Mouse (Mus musculus): ENCODE measurements around the gene Itln1. TPM values are rescaled to one million over a fixed set of nuclear protein-coding genes. Genes with fewer than 3 reads are reported as not detected.

The Itln1 gene
- polyA plus RNA-seq (2015; fragmentation: Nextera tagmentation; extraction: Ambion mirVana), result not detected in 2 replicates

GRCm38 (mm10) chr1:171535194-171535593, at the start of gene Itln1:
TSS of gene Itln1 (minus strand) at chr1:171535294.
- ATAC-seq (replicated peaks; ENCODE audit: insufficient number of reproducible peaks, insufficient read depth, low FRiP score, low read depth), result no peak
- H3K36me3 ChIP-seq, result no peaks in the 10 kb centered on the region
- H3K27ac ChIP-seq, result no peak within 1 kb of the TSS
- H3K9me3 ChIP-seq (replicated peaks), result no peaks in the 10 kb centered on the region
- H3K4me3 ChIP-seq, result no peak within 1 kb of the TSS
- H3K4me1 ChIP-seq (replicated peaks), result no peaks in the 10 kb centered on the region
- no peaks in the 10 kb centered on the region for H3K27me3 ChIP-seq
- H3K4me2 ChIP-seq, result no peak within 1 kb of the TSS
- WGBS, result 85% methylated on average over 1 of the region's 1 CpGs
- H3K9ac ChIP-seq, result no peak within 1 kb of the TSS

- no peak for ATAC-seq (replicated peaks; ENCODE audit: insufficient number of reproducible peaks, insufficient read depth, low FRiP score, low read depth)
These were observed 49.5 kb upstream of the Itln1 start for GRCm38 (mm10) chr1:171584584-171584983.

GRCm38 (mm10) chr1:171577168-171577567, 42.1 kb upstream of the Itln1 start:
- Histone ChIP-seq H3K27me3 (no peaks in the 10 kb centered on the region), H3K9ac (no peak overlapping the region), H3K4me2 (no peak overlapping the region), H3K4me3 (no peak overlapping the region), H3K9me3 (replicated peaks) (no peaks in the 10 kb centered on the region), H3K4me1 (replicated peaks) (no peaks in the 10 kb centered on the region), H3K36me3 (no peaks in the 10 kb centered on the region), H3K27ac (no peak overlapping the region)
- whole genome bisulfite sequencing, result 79% methylated on average over 7 of the region's 7 CpGs
- no peak for ATAC-seq (replicated peaks; ENCODE audit: insufficient number of reproducible peaks, insufficient read depth, low FRiP score, low read depth)

More at GRCm38 (mm10) chr1:171584584-171584983, 49.5 kb upstream of the Itln1 start:
- Histone ChIP-seq H3K9ac (no peak overlapping the region), H3K27me3 (no peaks in the 10 kb centered on the region), H3K4me2 (no peak overlapping the region), H3K4me1 (replicated peaks) (no peaks in the 10 kb centered on the region), H3K27ac (no peak overlapping the region), H3K36me3 (no peaks in the 10 kb centered on the region), H3K4me3 (no peak overlapping the region), H3K9me3 (replicated peaks) (no peaks in the 10 kb centered on the region)
- WGBS, result 52% methylated on average over 2 of the region's 2 CpGs

GRCm38 (mm10) chr1:171568436-171568835, 33.3 kb upstream of the Itln1 start:
- Histone ChIP-seq H3K9me3 (replicated peaks) (no peaks in the 10 kb centered on the region), H3K36me3 (no peaks in the 10 kb centered on the region), H3K9ac (no peak overlapping the region), H3K27me3 (no peaks in the 10 kb centered on the region), H3K4me1 (replicated peaks) (no peaks in the 10 kb centered on the region), H3K4me2 (no peak overlapping the region), H3K27ac (no peak overlapping the region), H3K4me3 (no peak overlapping the region)
- ATAC-seq (replicated peaks; ENCODE audit: insufficient number of reproducible peaks, insufficient read depth, low FRiP score, low read depth), result no peak
- WGBS, result 56% methylated on average over 2 of the region's 2 CpGs

GRCm38 (mm10) chr1:171566777-171567176, 31.7 kb upstream of the Itln1 start:
- H3K9ac ChIP-seq, result no peak overlapping the region
- WGBS, result 22% methylated on average over 8 of the region's 8 CpGs
- H3K27ac ChIP-seq, result no peak overlapping the region
- no peak overlapping the region for H3K4me3 ChIP-seq
- no peaks in the 10 kb centered on the region for H3K27me3 ChIP-seq
- H3K36me3 ChIP-seq, result no peaks in the 10 kb centered on the region
- H3K4me2 ChIP-seq, result no peak overlapping the region
- no peak for ATAC-seq (replicated peaks; ENCODE audit: insufficient number of reproducible peaks, insufficient read depth, low FRiP score, low read depth)
- no peaks in the 10 kb centered on the region for H3K9me3 ChIP-seq (replicated peaks)
- H3K4me1 ChIP-seq (replicated peaks), result no peaks in the 10 kb centered on the region

- Histone ChIP-seq H3K4me1 (replicated peaks) (no peaks in the 10 kb centered on the region), H3K9me3 (replicated peaks) (no peaks in the 10 kb centered on the region), H3K36me3 (no peaks in the 10 kb centered on the region), H3K9ac (no peak overlapping the region), H3K27ac (no peak overlapping the region), H3K4me2 (no peak overlapping the region), H3K27me3 (no peaks in the 10 kb centered on the region), H3K4me3 (no peak overlapping the region)
- WGBS, result 42% methylated on average over 4 of the region's 4 CpGs
- no peak for ATAC-seq (replicated peaks; ENCODE audit: insufficient number of reproducible peaks, insufficient read depth, low FRiP score, low read depth)
These were observed 30.8 kb upstream of the Itln1 start for GRCm38 (mm10) chr1:171565888-171566287.

- WGBS, result 62% methylated on average over 3 of the region's 3 CpGs
- Histone ChIP-seq H3K4me1 (replicated peaks) (no peaks in the 10 kb centered on the region), H3K9me3 (replicated peaks) (no peaks in the 10 kb centered on the region), H3K36me3 (no peaks in the 10 kb centered on the region), H3K9ac (no peak overlapping the region), H3K27ac (no peak overlapping the region), H3K27me3 (no peaks in the 10 kb centered on the region), H3K4me2 (no peak overlapping the region), H3K4me3 (no peak overlapping the region)
- ATAC-seq (replicated peaks; ENCODE audit: insufficient number of reproducible peaks, insufficient read depth, low FRiP score, low read depth), result no peak; the same call in 1 of the 2 replicates
These were observed 29.2 kb upstream of the Itln1 start for GRCm38 (mm10) chr1:171564247-171564646.

GRCm38 (mm10) chr1:171563042-171563441, 27.9 kb upstream of the Itln1 start:
- Histone ChIP-seq H3K27me3 (no peaks in the 10 kb centered on the region), H3K4me3 (no peak overlapping the region), H3K4me2 (no peak overlapping the region), H3K36me3 (no peaks in the 10 kb centered on the region), H3K27ac (no peak overlapping the region), H3K9ac (no peak overlapping the region), H3K9me3 (replicated peaks) (no peaks in the 10 kb centered on the region), H3K4me1 (replicated peaks) (no peaks in the 10 kb centered on the region)
- 70% methylated on average over 2 of the region's 2 CpGs for WGBS
- no peak for ATAC-seq (replicated peaks; ENCODE audit: insufficient number of reproducible peaks, insufficient read depth, low FRiP score, low read depth)

GRCm38 (mm10) chr1:171561639-171562225, 26.6 kb upstream of the Itln1 start:
- Histone ChIP-seq H3K4me1 (replicated peaks) (no peaks in the 10 kb centered on the region), H3K4me3 (no peak overlapping the region), H3K9me3 (replicated peaks) (no peaks in the 10 kb centered on the region), H3K27ac (no peak overlapping the region), H3K27me3 (no peaks in the 10 kb centered on the region), H3K36me3 (no peaks in the 10 kb centered on the region), H3K4me2 (no peak overlapping the region), H3K9ac (no peak overlapping the region)
- no peak for ATAC-seq (replicated peaks; ENCODE audit: insufficient number of reproducible peaks, insufficient read depth, low FRiP score, low read depth)
- WGBS, result 55% methylated on average over 9 of the region's 11 CpGs

GRCm38 (mm10) chr1:171561200-171561599, 26.1 kb upstream of the Itln1 start:
- H3K27ac ChIP-seq, result no peak overlapping the region
- no peaks in the 10 kb centered on the region for H3K9me3 ChIP-seq (replicated peaks)
- no peaks in the 10 kb centered on the region for H3K4me1 ChIP-seq (replicated peaks)
- no peak overlapping the region for H3K4me2 ChIP-seq
- H3K36me3 ChIP-seq, result no peaks in the 10 kb centered on the region
- no peak overlapping the region for H3K4me3 ChIP-seq
- no peak overlapping the region for H3K9ac ChIP-seq
- ATAC-seq (replicated peaks; ENCODE audit: insufficient number of reproducible peaks, insufficient read depth, low FRiP score, low read depth), result no peak
- no peaks in the 10 kb centered on the region for H3K27me3 ChIP-seq
- WGBS, result 73% methylated on average over 1 of the region's 1 CpGs

GRCm38 (mm10) chr1:171560262-171560661, 25.2 kb upstream of the Itln1 start:
- H3K4me3 ChIP-seq, result no peak overlapping the region
- no peak for ATAC-seq (replicated peaks; ENCODE audit: insufficient number of reproducible peaks, insufficient read depth, low FRiP score, low read depth)
- H3K4me1 ChIP-seq (replicated peaks), result no peaks in the 10 kb centered on the region
- no peak overlapping the region for H3K27ac ChIP-seq
- H3K27me3 ChIP-seq, result no peaks in the 10 kb centered on the region
- H3K9me3 ChIP-seq (replicated peaks), result no peaks in the 10 kb centered on the region
- H3K9ac ChIP-seq, result no peak overlapping the region
- WGBS, result 28% methylated on average over 2 of the region's 2 CpGs
- no peak overlapping the region for H3K4me2 ChIP-seq
- H3K36me3 ChIP-seq, result no peaks in the 10 kb centered on the region

- Histone ChIP-seq H3K36me3 (no peaks in the 10 kb centered on the region), H3K4me3 (no peak within 1 kb of the TSS), H3K4me2 (no peak within 1 kb of the TSS), H3K9ac (no peak within 1 kb of the TSS), H3K4me1 (replicated peaks) (peaks cover 3% of the 10 kb centered on the region), H3K27ac (no peak within 1 kb of the TSS), H3K9me3 (replicated peaks) (no peaks in the 10 kb centered on the region), H3K27me3 (no peaks in the 10 kb centered on the region)
- WGBS, result 69% methylated on average over 4 of the region's 4 CpGs
- ATAC-seq (replicated peaks; ENCODE audit: insufficient number of reproducible peaks, insufficient read depth, low FRiP score, low read depth), result no peak
These were observed 23.8 kb upstream of the Itln1 start, which contains the start of gene Cd244a for GRCm38 (mm10) chr1:171558898-171559297. TSS of gene Cd244a (plus strand) at chr1:171559193.
